Mouse (Mus musculus) embryonic stem cell, embryonic (primary cell): ENCODE results near the gene Ubn1.

Source experiments
- CTCF ChIA-PET, 4 experiments: fragments of 300-600 bp in 2 of 4; fragments of 350-600 bp in 2 of 4; sonication (Branson Sonifier 250); formaldehyde crosslinking; loops; one replicate each; lab custom pipeline; 2022; ENCODE audit warnings: inconsistent platforms in 2 of 4; lab: Charles Lee
- POLR2A ChIA-PET, 4 experiments: fragments of 300-600 bp in 2 of 4; fragments of 350-600 bp in 2 of 4; sonication (Branson Sonifier 250); formaldehyde crosslinking; loops; one replicate each; lab custom pipeline; 2022; ENCODE audit warnings: antibody characterized with exemption in 4 of 4, inconsistent platforms in 1 of 4; lab: Charles Lee

Ubn1 gene

GRCm38 (mm10) chr16:5049182-5049773 lies 579 bp upstream of the Ubn1 start:
- POLR2A ChIA-PET = interaction anchor here (0.6 to 3.6 kb wide), 64 partner anchors 9 to 1073 kb away, joined by 3 to 53 read pairs (median 4); partner anchors contain the start of genes Rogdi (in 3 of the 4), Anks3 (in 2 of the 4), Ubald1 (in 2 of the 4) and Cdip1 (in 1 of the 4)
- CTCF ChIA-PET = interaction anchor here in 1 of 4 experiments (0.7 kb wide), 1 partner anchor 294 kb away, joined by 3 read pairs; no protein-coding TSS in a partner anchor

DNA sequence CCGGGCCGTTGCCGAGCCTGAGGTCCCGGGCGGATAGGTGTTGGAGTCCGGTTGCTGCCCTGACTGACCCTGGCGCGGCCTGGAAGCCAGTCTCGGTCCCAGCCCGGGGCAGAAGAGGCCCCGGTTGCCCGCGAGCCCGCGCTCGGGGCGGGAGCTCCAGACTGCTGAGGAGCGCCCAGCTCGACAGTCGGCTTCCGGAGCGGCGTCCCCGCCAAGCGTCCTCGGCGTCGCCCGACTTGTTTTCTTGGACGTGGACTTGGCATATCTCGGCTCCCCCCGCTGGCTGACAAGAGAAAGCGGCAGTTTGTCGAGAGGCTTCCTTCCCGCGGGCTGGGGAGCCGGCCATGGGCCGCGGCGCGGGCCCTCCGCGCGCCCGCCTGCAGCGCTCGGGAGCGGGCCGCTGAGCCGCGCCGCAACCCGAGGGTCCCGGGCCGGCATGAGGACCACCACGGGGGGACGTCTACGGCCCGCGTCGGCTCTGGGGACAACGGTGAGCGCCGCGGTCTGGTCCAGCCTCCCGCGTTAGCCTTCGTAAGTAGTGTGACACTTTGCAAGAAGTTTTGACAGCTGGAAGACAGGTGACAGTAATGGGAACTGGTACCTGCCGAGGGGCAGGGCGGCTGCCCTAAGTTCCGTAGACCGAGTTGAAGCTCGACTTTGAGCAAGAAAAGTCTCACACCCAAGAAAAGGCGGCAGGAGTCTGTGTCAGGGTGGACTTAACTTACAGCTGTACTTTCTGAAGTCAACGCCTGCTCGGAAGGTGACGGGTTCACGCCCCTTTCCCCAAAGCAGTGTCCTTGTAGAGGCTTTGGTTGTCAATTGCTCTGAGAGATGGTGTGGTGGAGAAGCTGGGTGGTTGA lies 624 bp downstream of the Ubn1 start:
- ChIA-PET CTCF (interaction anchor here in 2 of 4 experiments (0.5 to 1.0 kb wide), 3 partner anchors 27 to 293 kb away, joined by 3 read pairs; no protein-coding TSS in a partner anchor), POLR2A (interaction anchor here (0.6 to 3.6 kb wide), 89 partner anchors 8 to 1074 kb away, joined by 3 to 53 read pairs (median 4); partner anchors contain the start of genes Rogdi (in 3 of the 4), Anks3 (in 2 of the 4), Cdip1 (in 2 of the 4) and Mgrn1 (in 2 of the 4))

DNA sequence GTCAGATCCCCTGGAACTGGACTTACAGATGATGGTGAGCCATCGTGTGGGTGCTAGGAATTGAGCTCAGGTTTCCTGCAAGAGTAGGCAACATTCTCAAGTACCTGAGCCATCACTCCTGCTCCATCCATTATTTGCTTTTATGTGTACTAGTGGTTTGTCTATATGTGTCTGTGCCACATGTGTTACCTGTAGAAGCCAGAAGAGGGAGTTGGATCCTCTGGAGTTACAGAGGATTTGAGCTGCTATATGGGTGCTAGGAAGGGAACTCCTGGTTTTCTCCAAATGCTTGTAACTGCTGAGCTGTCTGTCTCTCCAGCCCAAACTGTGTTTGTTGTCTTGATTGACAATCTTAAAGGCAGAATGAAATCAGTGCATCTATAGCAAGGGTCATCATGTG lies 8.3 kb downstream of the Ubn1 start:
- POLR2A ChIA-PET = interaction anchor here in 2 of 4 experiments (1.0 to 2.9 kb wide), 7 partner anchors 8 to 177 kb away, joined by 3 to 17 read pairs (median 9); partner anchors contain the start of genes Glyr1 (in 2 of the 2), Ubn1 (in 2 of the 2) and Nudt16l1 (in 1 of the 2)
- CTCF ChIA-PET = interaction anchor here in 3 of 4 experiments (0.6 to 1.6 kb wide), 6 partner anchors 9 to 138 kb away, joined by 3 to 7 read pairs (median 4); partner anchors contain the start of gene Rogdi (in 1 of the 3)

- ChIA-PET POLR2A (interaction anchor here in 3 of 4 experiments (0.7 to 3.2 kb wide), 3 partner anchors 13 to 31 kb away, joined by 3 to 13 read pairs (median 3); partner anchors contain the start of genes Glyr1 (in 1 of the 3) and Ubn1 (in 1 of the 3)), CTCF (no interaction called here)
Measured at GRCm38 (mm10) chr16:5063472-5063871, 13.6 kb downstream of the Ubn1 start.

DNA sequence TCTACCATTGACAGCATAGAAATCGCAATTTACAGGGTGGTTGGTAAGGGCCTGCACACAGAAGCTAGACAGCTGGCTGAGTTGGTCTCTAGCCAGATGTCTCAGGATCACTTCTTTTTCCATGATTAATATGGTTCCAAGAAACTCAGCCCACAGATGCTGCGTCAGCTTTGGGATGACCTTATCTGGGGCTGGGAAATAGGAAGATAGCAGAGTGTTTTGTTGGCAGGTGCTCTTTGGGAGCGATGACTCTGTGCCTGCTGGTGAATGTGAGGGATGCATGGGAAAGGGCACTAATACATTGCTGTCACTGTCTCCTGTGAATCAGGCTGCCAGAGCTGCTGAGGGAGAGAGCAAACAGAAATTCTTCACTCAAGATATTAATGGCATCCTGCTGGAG lies 20.5 kb downstream of the Ubn1 start:
- ChIA-PET CTCF (interaction anchor here in 1 of 4 experiments (0.6 kb wide), 1 partner anchor 37 kb away, joined by 5 read pairs; no protein-coding TSS in a partner anchor), POLR2A (no interaction called here)

DNA sequence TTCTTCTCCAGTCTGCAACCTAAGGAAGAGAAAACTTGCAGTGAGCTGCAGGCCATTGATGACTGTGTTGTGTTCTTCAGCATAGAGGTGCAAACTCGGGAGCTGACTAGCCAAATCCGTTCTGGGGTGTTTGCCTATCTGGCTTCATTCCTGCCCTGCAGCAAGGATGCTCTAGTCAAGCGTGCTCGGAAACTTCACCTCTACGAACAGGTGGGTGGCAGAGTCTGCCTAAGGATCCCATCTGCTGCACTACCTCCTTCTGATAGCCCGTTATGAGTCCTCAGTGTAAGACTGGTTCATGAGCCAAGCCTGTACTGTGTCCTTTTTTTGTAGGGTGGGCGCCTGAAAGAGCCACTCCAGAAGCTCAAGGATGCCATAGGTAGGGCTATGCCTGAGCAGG lies 22.1 kb downstream of the Ubn1 start:
- ChIA-PET CTCF (no interaction called here), POLR2A (interaction anchor here in 1 of 4 experiments (0.6 to 1.3 kb wide), 2 partner anchors 10 to 59 kb away, joined by 3 to 4 read pairs; partner anchors contain the start of gene Rogdi)

- CTCF ChIA-PET = no interaction called here
- POLR2A ChIA-PET = interaction anchor here in 1 of 4 experiments (1.3 kb wide), 1 partner anchor 24 kb away, joined by 4 read pairs; the partner anchor contains the start of genes Glyr1 and Ubn1
Measured at GRCm38 (mm10) chr16:5074341-5074740, 24.5 kb downstream of the Ubn1 start.

- CTCF ChIA-PET = no interaction called here
Measured at GRCm38 (mm10) chr16:5085196-5085595, 35.3 kb downstream of the Ubn1 start.

GRCm38 (mm10) chr16:5086179-5086578 lies 36.3 kb downstream of the Ubn1 start:
- POLR2A ChIA-PET = interaction anchor here in 1 of 4 experiments (1.5 to 2.9 kb wide), 2 partner anchors 8 to 10 kb away, joined by 4 to 15 read pairs; no protein-coding TSS in a partner anchor
- CTCF ChIA-PET = no interaction called here

More at GRCm38 (mm10) chr16:5085196-5085595, 35.3 kb downstream of the Ubn1 start:
- POLR2A ChIA-PET = interaction anchor here in 2 of 4 experiments (0.7 to 1.5 kb wide), 7 partner anchors 9 to 29 kb away, joined by 3 to 7 read pairs (median 3); no protein-coding TSS in a partner anchor

DNA sequence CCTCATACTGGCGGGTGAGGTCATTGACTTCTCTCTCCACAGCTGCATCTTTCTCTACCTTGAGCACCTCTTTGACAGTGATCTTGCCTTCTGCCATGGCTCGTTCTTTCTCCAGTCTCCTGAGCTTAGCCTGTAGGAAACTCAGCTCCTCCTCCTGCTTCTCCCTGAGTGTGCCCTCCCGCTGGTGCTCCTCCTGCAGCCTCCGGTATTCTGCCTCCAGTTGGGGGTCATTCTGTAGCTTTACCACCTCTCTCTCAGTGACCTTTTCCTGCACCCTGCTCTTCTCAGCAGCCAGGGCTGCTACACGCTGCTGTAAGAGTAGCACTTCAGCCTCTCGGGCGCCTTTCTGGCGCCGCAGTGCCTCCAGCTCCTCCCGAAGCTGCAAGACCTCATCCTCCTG lies 39.2 kb downstream of the Ubn1 start:
- ChIA-PET POLR2A (interaction anchor here in 2 of 4 experiments (0.5 to 2.9 kb wide), 7 partner anchors 11 to 209 kb away, joined by 3 to 15 read pairs (median 4); partner anchors contain the start of gene Ubald1 (in 1 of the 2)), CTCF (interaction anchor here in 1 of 4 experiments (0.6 to 1.2 kb wide), 2 partner anchors 28 to 106 kb away, joined by 3 to 4 read pairs; no protein-coding TSS in a partner anchor)

DNA sequence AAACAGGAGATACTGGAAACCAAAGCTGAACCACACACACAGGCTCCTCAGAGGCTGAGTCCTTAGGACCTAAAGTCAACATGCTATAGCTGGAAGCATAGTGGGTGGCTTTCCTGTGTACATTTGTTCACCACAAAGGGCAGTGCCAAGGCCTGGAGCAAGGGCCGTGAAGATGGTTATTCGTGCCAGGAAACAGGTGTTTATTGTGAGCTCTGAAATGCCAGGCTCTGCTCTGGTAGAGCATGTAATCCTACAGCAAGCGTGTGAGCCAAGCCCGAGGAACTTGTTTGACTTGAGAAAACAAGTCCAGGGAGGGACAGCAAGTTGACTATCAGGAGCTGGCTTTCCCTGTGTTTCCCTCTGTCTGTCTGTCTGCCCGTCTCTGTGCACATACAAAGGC lies 43.4 kb downstream of the Ubn1 start:
- ChIA-PET CTCF (interaction anchor here in 1 of 4 experiments (0.6 kb wide), 1 partner anchor 86 kb away, joined by 3 read pairs; no protein-coding TSS in a partner anchor), POLR2A (interaction anchor here in 2 of 4 experiments (0.6 to 1.6 kb wide), 4 partner anchors 8 to 524 kb away, joined by 3 to 7 read pairs (median 3); partner anchors contain the start of gene Rogdi (in 1 of the 2))

DNA sequence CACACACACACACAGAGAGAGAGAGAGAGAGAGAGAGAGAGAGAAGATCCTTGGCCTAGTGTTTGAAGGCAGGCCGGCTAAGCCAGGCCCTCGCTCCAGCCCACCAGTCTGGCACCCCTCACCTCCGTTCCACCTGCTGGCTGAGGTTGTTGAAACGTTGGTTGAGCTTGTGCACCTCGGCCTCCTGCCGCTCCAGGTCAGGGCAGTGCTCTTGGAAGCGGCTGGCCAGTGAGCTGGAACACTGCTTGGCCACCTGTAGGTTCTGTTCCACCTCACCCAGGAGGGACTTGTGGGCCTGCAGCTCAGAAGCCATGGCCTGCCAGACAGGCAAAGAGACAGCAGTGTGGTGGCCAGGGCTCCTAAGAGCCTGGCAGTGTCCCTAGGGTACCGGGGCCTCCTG lies 46.6 kb downstream of the Ubn1 start:
- CTCF ChIA-PET = interaction anchor here in 2 of 4 experiments (0.5 to 0.6 kb wide), 2 partner anchors 18 to 210 kb away, joined by 3 read pairs; no protein-coding TSS in a partner anchor
- POLR2A ChIA-PET = interaction anchor here (0.7 to 1.4 kb wide), 7 partner anchors 8 to 828 kb away, joined by 3 to 4 read pairs (median 3); partner anchors contain the start of gene Rogdi (in 1 of the 4)

DNA sequence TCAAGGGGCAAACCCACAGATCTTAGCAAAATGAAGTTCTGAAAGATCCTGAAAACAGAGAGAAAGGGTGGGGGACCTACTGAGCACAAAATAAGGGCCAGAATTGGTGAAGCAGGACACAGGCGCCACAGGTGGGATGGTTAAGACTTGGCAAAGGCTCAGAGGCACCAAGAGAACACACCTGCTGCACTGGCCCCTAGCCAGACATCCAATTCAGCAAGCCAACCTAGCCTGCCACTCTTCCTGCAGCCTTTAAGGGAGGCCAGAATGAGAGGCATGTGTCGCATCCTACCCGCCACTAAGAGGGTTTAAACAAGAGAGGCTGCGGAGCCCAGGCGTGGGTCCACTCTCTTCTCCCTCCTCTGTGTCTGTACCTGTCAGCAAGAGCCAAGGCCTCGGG lies 51.1 kb downstream of the Ubn1 start:
- ChIA-PET POLR2A (no interaction called here), CTCF (no interaction called here)

GRCm38 (mm10) chr16:5109877-5110276 lies 60.0 kb downstream of the Ubn1 start:
- ChIA-PET CTCF (no interaction called here), POLR2A (no interaction called here)

DNA sequence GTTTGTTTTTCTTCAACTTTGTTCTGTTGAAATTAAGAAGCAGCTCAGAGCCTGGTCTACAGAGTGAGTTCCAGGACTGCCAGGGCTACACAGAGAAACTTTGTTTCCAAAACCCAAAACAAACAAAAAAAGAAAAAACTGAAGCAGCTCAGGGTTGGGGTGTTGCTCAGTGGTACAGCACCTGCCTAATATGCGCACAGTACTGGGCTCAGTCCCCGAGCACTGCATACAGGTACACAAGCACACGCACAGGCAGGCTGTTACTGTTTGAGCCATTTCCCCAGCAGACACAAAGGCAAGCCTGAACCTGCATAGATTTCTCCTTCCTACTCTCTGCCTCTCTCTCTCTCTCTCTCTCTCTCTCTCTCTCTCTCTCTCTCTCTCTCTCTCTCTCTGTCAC lies 61.2 kb downstream of the Ubn1 start:
- ChIA-PET POLR2A (interaction anchor here in 1 of 4 experiments (0.7 kb wide), 1 partner anchor 154 kb away, joined by 4 read pairs; no protein-coding TSS in a partner anchor), CTCF (interaction anchor here in 1 of 4 experiments (0.7 kb wide), 1 partner anchor 59 kb away, joined by 3 read pairs; no protein-coding TSS in a partner anchor)

DNA sequence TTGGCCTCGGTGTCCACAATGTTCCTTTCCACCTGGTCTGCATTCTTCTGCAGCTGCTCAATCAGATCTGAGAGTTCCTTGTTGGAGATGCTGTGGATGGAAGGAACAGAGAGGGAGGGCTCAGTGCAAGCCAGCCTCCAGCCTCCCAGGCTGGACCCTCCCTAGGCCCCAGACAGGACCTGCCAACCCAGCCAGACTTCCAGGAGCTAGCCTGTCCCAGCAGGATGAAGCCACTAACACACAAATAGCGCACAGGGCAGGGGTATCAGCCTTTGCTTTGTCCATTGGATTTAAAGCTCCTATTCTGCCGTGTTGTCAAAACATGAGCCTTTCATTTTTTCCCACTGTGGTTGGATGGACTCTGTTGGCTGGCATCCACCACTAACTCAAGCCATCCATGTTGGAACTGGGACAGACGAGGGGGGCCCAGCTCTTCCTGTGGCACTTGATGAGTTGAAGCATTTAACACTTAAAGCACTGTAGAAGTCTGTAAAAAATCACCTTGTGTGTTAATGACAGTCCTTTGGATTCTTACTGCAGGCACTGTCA lies 63.2 kb downstream of the Ubn1 start:
- CTCF ChIA-PET = interaction anchor here in 2 of 4 experiments (0.8 to 1.1 kb wide), 2 partner anchors 17 to 827 kb away, joined by 3 to 10 read pairs; no protein-coding TSS in a partner anchor
- POLR2A ChIA-PET = interaction anchor here in 2 of 4 experiments (0.9 to 1.2 kb wide), 3 partner anchors 21 to 233 kb away, joined by 3 to 4 read pairs (median 3); no protein-coding TSS in a partner anchor

DNA sequence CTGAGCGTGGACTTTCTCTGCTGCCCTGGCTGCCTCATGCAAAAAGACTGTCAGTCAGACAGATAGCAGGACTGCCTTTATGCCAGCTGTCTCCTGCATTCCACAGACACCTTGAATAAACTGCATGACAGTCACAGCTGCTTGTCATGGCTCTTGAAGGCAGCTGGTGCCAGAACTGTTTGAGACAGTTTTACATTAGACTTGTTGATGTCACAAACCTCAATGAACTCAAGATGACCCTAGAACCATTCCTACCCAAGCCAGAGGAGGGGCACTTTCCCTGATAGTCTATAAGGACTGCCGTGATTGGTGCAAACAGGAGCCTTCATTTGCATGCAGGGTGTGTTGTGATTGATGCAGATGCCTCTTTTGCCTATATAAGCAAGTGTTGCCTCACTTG lies 63.7 kb downstream of the Ubn1 start:
- ChIA-PET POLR2A (interaction anchor here in 2 of 4 experiments (0.9 to 1.0 kb wide), 2 partner anchors 232 to 233 kb away, joined by 3 to 4 read pairs; no protein-coding TSS in a partner anchor), CTCF (interaction anchor here in 1 of 4 experiments (0.8 kb wide), 1 partner anchor 827 kb away, joined by 3 read pairs; no protein-coding TSS in a partner anchor)
